Mouse (Mus musculus) lung, embryonic 16.5 days (tissue): ENCODE measurements around the gene Jund. TPM values are rescaled to one million over a fixed set of nuclear protein-coding genes. Genes with fewer than 3 reads are reported as not detected.

ENCODE experiments used
- ATAC-seq: fragments of 200-750 bp; cut with Nextera tagmentation; 2 replicates; pipeline ENCODE4 v1.8.0; 2017; ENCODE audit warnings: low read depth, mild to moderate bottlenecking, moderate library complexity
- H3K27ac ChIP-seq: fragments of 300-500 bp; sonication (generic); 2 replicates; pipeline ENCODE4 v1.5.1; 2014; ENCODE audit warnings: mild to moderate bottlenecking, control low read depth, low read length
- H3K27me3 ChIP-seq: fragments of 300-500 bp; sonication (generic); 2 replicates; pipeline ENCODE4 v1.6.1; 2014; ENCODE audit warnings: low read depth, low read length, mixed read lengths; ENCODE audit not compliant: control insufficient read depth, insufficient read depth
- H3K36me3 ChIP-seq: fragments of 300-500 bp; sonication (generic); 2 replicates; pipeline ENCODE4 v1.6.1; 2014; ENCODE audit warnings: low read length; ENCODE audit not compliant: control insufficient read depth, insufficient read depth
- H3K4me1 ChIP-seq: fragments of 300-500 bp; sonication (generic); replicated peaks from 2 replicates; pipeline ENCODE4 v1.6.1; 2014; ENCODE audit warnings: low read length, mixed read lengths; ENCODE audit not compliant: control insufficient read depth, insufficient read depth
- H3K4me2 ChIP-seq: fragments of 300-500 bp; sonication (generic); 2 replicates; pipeline ENCODE4 v1.6.1; 2014; ENCODE audit warnings: low read depth, low read length, control low read depth
- H3K4me3 ChIP-seq: fragments of 300-500 bp; sonication (generic); 2 replicates; pipeline ENCODE4 v1.5.1; 2014; ENCODE audit warnings: mild to moderate bottlenecking, low read length, control low read depth
- H3K9ac ChIP-seq: fragments of 300-500 bp; sonication (generic); 2 replicates; pipeline ENCODE4 v1.6.1; 2014; ENCODE audit warnings: low read length, control low read depth
- H3K9me3 ChIP-seq: fragments of 300-500 bp; sonication (generic); 2 replicates; pipeline ENCODE4 v1.6.1; 2016; ENCODE audit warnings: low read length; ENCODE audit not compliant: control insufficient read depth
- WGBS: fragments of 180-500 bp; shearing (Covaris S2); extraction: QIAGEN DNeasy Blood & Tissue Kit; methylation state at CpG from one replicate; pipeline ENCODE4 v1.1.7; 2014; 5-methylcytosine and 5-hydroxymethylcytosine counted together
- polyA plus RNA-seq: library from polyadenylated mRNA; unstranded; fragments of >200 nt; fragmentation: Nextera tagmentation; extraction: Ambion mirVana; gene quantifications from 2 replicates; pipeline ENCODE4 v1.2.1, GENCODE M21; 2015

Gene Jund
- 26.2 and 28.8 TPM in 2 replicates for polyA plus RNA-seq

GRCm38 (mm10) chr8:70698310-70699109 lies at the start of gene Jund:
Gene Jund, plus strand, starts transcription at chr8:70698949.
- peak; percentile 89 for ATAC-seq
- peaks cover 50% of the 10 kb centered on the region for H3K4me1 ChIP-seq
- no peaks in the 10 kb centered on the region for H3K27me3 ChIP-seq
- under 1% methylated on average over 47 of the region's 69 CpGs for WGBS
- H3K9me3 ChIP-seq = no peaks in the 10 kb centered on the region
- H3K27ac ChIP-seq = peak within 1 kb of the TSS; percentile 97
- H3K4me2 ChIP-seq = peak within 1 kb of the TSS; percentile 82
- peak within 1 kb of the TSS; percentile 99 for H3K9ac ChIP-seq
- H3K36me3 ChIP-seq = peaks cover 6% of the 10 kb centered on the region; the same call in 1 of the 2 replicates
- H3K4me3 ChIP-seq = peak within 1 kb of the TSS; percentile 95

GRCm38 (mm10) chr8:70649324-70649723 lies 49.4 kb upstream of the Jund start:
- Histone ChIP-seq H3K27me3 (no peaks in the 10 kb centered on the region), H3K27ac (peak overlapping the region; percentile 81), H3K4me1 (peaks cover 41% of the 10 kb centered on the region), H3K9me3 (no peaks in the 10 kb centered on the region), H3K4me3 (no peak overlapping the region), H3K36me3 (peaks cover 16% of the 10 kb centered on the region), H3K9ac (no peak overlapping the region; the same call in 1 of the 2 replicates), H3K4me2 (0 out of 2 replicates have a peak overlapping the region, but pooled peaks have one; percentile 28)
- WGBS = 21% methylated on average over 4 of the region's 4 CpGs
- peak; percentile 89 for ATAC-seq

DNA sequence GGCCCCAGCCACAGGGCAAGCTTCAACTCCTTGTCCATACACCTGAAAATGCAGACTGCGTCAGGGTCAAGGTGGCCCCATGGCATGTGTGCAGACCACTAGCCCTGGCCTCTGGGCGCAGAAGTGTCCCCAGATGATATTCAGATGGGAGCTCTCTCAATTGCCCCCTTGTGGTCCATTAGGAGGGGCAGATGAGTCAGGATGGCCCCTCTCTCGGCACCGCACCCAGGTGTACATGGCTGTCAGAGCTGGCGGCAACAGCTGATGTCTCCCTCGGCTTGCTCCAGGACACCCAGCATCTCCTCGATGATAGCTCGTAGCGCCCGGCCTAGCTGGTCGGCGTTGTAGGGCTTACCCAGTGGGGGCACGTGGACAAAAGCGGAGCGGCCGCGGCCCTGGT lies 48.4 kb upstream of the Jund start:
- H3K4me1 ChIP-seq = peaks cover 39% of the 10 kb centered on the region
- H3K4me2 ChIP-seq = no peak overlapping the region
- H3K4me3 ChIP-seq = no peak overlapping the region
- H3K27ac ChIP-seq = peak overlapping the region; percentile 81; the same call in 1 of the 2 replicates
- WGBS = 95% methylated on average over 17 of the region's 17 CpGs
- no peaks in the 10 kb centered on the region for H3K27me3 ChIP-seq
- peak overlapping the region; percentile 9; the same call in 1 of the 2 replicates for H3K9ac ChIP-seq
- no peaks in the 10 kb centered on the region for H3K9me3 ChIP-seq
- no peak for ATAC-seq
- peaks cover 23% of the 10 kb centered on the region for H3K36me3 ChIP-seq

DNA sequence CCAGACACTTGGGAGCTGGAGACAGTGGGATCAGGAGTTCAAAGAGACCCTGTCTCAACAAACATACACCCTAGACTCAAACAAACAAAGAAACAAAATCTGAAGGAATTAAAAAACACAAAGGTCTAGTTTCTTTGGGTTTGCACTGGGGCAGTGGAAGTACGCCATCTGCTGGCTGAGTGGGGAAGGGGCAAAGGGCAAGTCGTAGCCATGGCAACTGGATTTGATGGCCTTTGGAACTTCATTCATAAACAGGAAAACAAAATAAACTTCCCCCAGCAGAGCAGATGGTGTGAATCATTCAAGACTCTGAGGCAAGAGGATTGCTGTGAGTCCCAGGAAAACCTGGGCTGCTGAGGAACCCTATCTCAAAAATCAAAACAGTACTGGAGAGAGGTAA lies 45.5 kb upstream of the Jund start:
- Histone ChIP-seq H3K4me2 (no peak overlapping the region), H3K36me3 (peaks cover 35% of the 10 kb centered on the region), H3K9me3 (no peaks in the 10 kb centered on the region), H3K9ac (no peak overlapping the region), H3K4me3 (no peak overlapping the region), H3K27me3 (no peaks in the 10 kb centered on the region), H3K4me1 (peaks cover 22% of the 10 kb centered on the region), H3K27ac (no peak overlapping the region)
- WGBS = 62% methylated on average over 2 of the region's 2 CpGs
- ATAC-seq = no peak

GRCm38 (mm10) chr8:70654121-70654520 lies 44.6 kb upstream of the Jund start:
- Histone ChIP-seq H3K27ac (no peak overlapping the region), H3K36me3 (peaks cover 35% of the 10 kb centered on the region), H3K4me2 (no peak overlapping the region), H3K27me3 (no peaks in the 10 kb centered on the region), H3K4me3 (no peak overlapping the region), H3K9ac (no peak overlapping the region), H3K4me1 (peaks cover 25% of the 10 kb centered on the region), H3K9me3 (no peaks in the 10 kb centered on the region)
- ATAC-seq = no peak
- WGBS = 68% methylated on average over 1 of the region's 1 CpGs

- Histone ChIP-seq H3K27ac (no peak overlapping the region), H3K27me3 (no peaks in the 10 kb centered on the region), H3K4me3 (no peak overlapping the region), H3K9me3 (no peaks in the 10 kb centered on the region), H3K4me2 (no peak overlapping the region), H3K4me1 (peaks cover 13% of the 10 kb centered on the region), H3K9ac (no peak overlapping the region), H3K36me3 (peaks cover 31% of the 10 kb centered on the region)
- no peak for ATAC-seq
- 49% methylated on average over 2 of the region's 2 CpGs for whole genome bisulfite sequencing
Observed at GRCm38 (mm10) chr8:70655469-70655868, 43.3 kb upstream of the Jund start.

DNA sequence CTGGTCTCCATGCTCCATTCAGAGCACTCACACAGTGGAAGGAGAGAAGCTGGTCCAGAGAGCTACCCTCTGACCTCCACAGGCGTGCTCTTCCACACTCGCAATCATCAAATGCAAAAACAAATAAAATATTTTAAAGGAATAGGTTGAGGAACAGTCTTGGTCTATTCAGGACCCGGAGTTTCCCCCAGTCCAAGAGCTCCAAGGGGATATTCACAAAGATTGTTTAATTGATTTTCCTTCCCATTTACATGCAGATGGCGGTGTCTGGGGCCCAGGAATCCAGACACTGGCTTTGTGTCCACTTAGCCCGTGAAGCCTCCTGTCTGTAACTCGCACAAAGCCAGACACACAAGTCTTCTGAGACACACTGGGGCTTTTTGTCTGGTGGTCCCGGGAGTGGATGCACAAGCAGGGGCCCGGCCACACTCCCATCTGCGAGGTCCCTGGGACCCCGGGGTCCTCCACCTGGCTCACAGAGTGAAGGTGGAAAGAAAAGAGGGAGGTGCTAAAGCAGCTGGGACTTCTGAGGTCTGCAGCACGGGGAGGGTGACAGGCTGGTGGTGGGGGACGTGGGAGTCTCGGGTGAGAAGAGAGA lies 42.5 kb upstream of the Jund start:
- ATAC-seq = no peak
- Histone ChIP-seq H3K27ac (no peak overlapping the region), H3K9ac (no peak overlapping the region), H3K9me3 (no peaks in the 10 kb centered on the region), H3K4me3 (no peak overlapping the region), H3K27me3 (no peaks in the 10 kb centered on the region), H3K4me2 (no peak overlapping the region), H3K36me3 (peaks cover 29% of the 10 kb centered on the region), H3K4me1 (peaks cover 13% of the 10 kb centered on the region)
- 77% methylated on average over 13 of the region's 13 CpGs for WGBS

- H3K9ac ChIP-seq = no peak overlapping the region
- peaks cover 22% of the 10 kb centered on the region for H3K36me3 ChIP-seq
- H3K4me3 ChIP-seq = no peak overlapping the region
- H3K4me2 ChIP-seq = no peak overlapping the region
- peaks cover 13% of the 10 kb centered on the region for H3K4me1 ChIP-seq
- no peaks in the 10 kb centered on the region for H3K27me3 ChIP-seq
- no peak overlapping the region for H3K27ac ChIP-seq
- 91% methylated on average over 3 of the region's 3 CpGs for WGBS
- ATAC-seq = no peak
- H3K9me3 ChIP-seq = no peaks in the 10 kb centered on the region
Observed at GRCm38 (mm10) chr8:70657214-70657613, 41.5 kb upstream of the Jund start.

DNA sequence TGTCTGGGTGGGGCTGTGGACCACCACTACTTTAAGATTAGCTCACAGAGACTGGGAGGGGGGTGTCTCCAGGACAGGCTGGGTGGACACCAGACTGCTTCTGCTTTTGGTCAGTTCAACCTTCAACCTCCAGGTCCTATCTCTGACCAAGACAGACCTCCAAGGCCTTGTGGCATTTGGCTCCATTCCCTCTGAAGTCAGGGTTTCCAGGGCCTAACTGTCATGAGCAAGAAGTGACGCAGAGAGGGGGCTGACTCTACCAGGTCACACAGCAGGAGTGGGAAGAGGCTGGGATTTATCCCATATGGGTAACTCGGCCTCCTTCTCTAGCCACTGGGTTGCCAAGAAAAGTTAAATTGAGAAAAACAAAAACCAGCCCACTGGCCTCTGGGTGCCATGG lies 41.0 kb upstream of the Jund start:
- no peak overlapping the region for H3K9ac ChIP-seq
- H3K9me3 ChIP-seq = no peaks in the 10 kb centered on the region
- H3K36me3 ChIP-seq = peaks cover 19% of the 10 kb centered on the region
- H3K4me3 ChIP-seq = no peak overlapping the region
- no peaks in the 10 kb centered on the region for H3K27me3 ChIP-seq
- H3K27ac ChIP-seq = no peak overlapping the region
- 85% methylated on average over 2 of the region's 2 CpGs for WGBS
- H3K4me2 ChIP-seq = no peak overlapping the region
- H3K4me1 ChIP-seq = peaks cover 13% of the 10 kb centered on the region
- no peak for ATAC-seq
